Mouse (Mus musculus): ENCODE results near the gene Tlk1.

DNA sequence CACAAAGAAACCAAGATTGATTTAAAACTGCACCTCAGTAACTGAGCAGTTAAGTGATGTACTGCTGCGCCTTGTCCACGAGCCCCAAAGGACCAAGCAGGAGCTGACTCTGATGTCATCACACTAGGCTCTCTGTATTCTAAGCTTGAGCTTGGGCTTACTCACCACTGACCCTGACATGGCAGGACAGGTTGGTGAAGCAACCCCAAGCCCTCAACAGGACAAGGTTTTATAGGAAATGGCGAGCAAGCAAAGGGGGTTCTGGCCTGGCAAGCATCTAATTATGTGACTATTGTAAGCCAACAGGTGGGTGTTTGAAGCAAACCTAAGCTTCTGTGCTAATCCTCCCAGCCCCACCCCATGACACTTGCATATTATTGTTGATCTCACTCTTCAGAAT, 124.7 kb downstream of the Tlk1 start:
- TF ChIP-seq POLR2A (IDR thresholded peaks at IDR 0.05; ENCODE audit: low read depth, low read length) (no peak), CTCF (conservative IDR thresholded peaks at IDR 0.05; ENCODE audit: insufficient read depth, insufficient read length, low read depth, low read length) (no peak)
